Mouse (Mus musculus) myocyte (in vitro differentiated cells): ENCODE measurements around the gene Ddx55.

Experiments used
- CEBPB ChIP-seq: IDR thresholded peaks from 2 replicates; pipeline ENCODE4 v1.6.1; 2011; ENCODE audit warnings: mild to moderate bottlenecking, moderate library complexity; ENCODE audit not compliant: poor library complexity, insufficient read depth, severe bottlenecking
- E2F4 ChIP-seq: IDR thresholded peaks from one replicate; pipeline ENCODE4 v1.6.1; 2011; ENCODE audit warnings: mild to moderate bottlenecking, control low read depth, moderate library complexity; ENCODE audit not compliant: insufficient read depth
- MAX ChIP-seq: IDR thresholded peaks from one replicate; pipeline ENCODE4 v1.6.1; 2011; ENCODE audit warnings: low read depth, mild to moderate bottlenecking, control low read depth
- MYOD1 ChIP-seq, 3 experiments: IDR thresholded peaks; one replicate each; pipeline ENCODE4 v1.6.1; 2011; ENCODE audit warnings: control low read depth in 2 of 3, low read depth in 2 of 3, mild to moderate bottlenecking in 2 of 3, moderate library complexity in 1 of 3; ENCODE audit not compliant: insufficient read length in 2 of 3, control insufficient read depth in 1 of 3
- MYOG ChIP-seq, 3 experiments: IDR thresholded peaks; one replicate each; pipeline ENCODE4 v1.6.1; 2011; ENCODE audit warnings: control low read depth in 2 of 3, low read depth in 2 of 3, mild to moderate bottlenecking in 2 of 3; ENCODE audit not compliant: insufficient read length in 2 of 3, control insufficient read depth in 1 of 3, insufficient read depth in 1 of 3
- POLR2A ChIP-seq: IDR thresholded peaks from one replicate; pipeline ENCODE4 v1.6.1; 2011; ENCODE audit warnings: low read depth, mild to moderate bottlenecking, control low read depth, moderate library complexity; ENCODE audit not compliant: insufficient read length
- REST ChIP-seq: IDR thresholded peaks from one replicate; pipeline ENCODE4 v1.6.1; 2011; ENCODE audit warnings: mild to moderate bottlenecking, control low read depth, moderate library complexity; ENCODE audit not compliant: insufficient read depth, insufficient read length
- TCF12 ChIP-seq: IDR thresholded peaks from one replicate; pipeline ENCODE4 v1.6.1; 2011; ENCODE audit warnings: mild to moderate bottlenecking, control low read depth; ENCODE audit not compliant: poor library complexity, insufficient read depth, severe bottlenecking
- USF1 ChIP-seq: IDR thresholded peaks from one replicate; pipeline ENCODE4 v1.6.1; 2011; ENCODE audit warnings: low read depth, mild to moderate bottlenecking, control low read depth, moderate library complexity

- TF ChIP-seq TCF12 (no peak), POLR2A (no peak), USF1 (no peak), MYOG (IDR thresholded peaks at IDR 0.05; ENCODE audit: control insufficient read depth in 1 of 3, insufficient read depth in 1 of 3, insufficient read length in 2 of 3, low read depth in 2 of 3) (peak in 1 of 3 experiments; percentile 48), MAX (no peak), MYOD1 (IDR thresholded peaks at IDR 0.05; ENCODE audit: control insufficient read depth in 1 of 3, insufficient read length in 2 of 3, low read depth in 2 of 3) (peak in 1 of 3 experiments; percentile 16), E2F4 (no peak), CEBPB (no peak), REST (no peak)
These were observed 23.9 kb upstream of the Ddx55 start for GRCm38 (mm10) chr5:124528791-124529190.
